Mouse (Mus musculus) adrenal gland, adult (tissue): ENCODE results near the gene Lcn5.
A peak's percentile ranks its signal among the peaks of the same experiment; 100 is the strongest.
"Not testable (repeated sequence)": the region's sequence is repeated elsewhere in the genome, so short reads cannot be mapped to it uniquely, and the experiment has no call there.

Source experiments
- DNase-seq, 2 experiments: peaks; one replicate each; pipeline ENCODE4 v3.0.0; 2022 to 2023; ENCODE audit warnings: low spot score in 1 of 2; ENCODE audit not compliant: inconsistent age in 2 of 2

The Lcn5 gene

GRCm38 (mm10) chr2:25676486-25676885 lies 18.7 kb downstream of the Lcn5 start, which contains the start of gene Lcn6:
Gene Lcn6 (plus strand): TSS chr2:25676786.
- DNase-seq, result no peak

GRCm38 (mm10) chr2:25679559-25679958 lies 21.8 kb downstream of the Lcn5 start:
- DNase-seq, result no peak

- no peak for DNase-seq
Measured at GRCm38 (mm10) chr2:25682426-25682825, 24.7 kb downstream of the Lcn5 start, which contains the start of gene Lcn10. Gene Lcn10 (plus strand): TSS chr2:25682726.

- no peak for DNase-seq
Measured at GRCm38 (mm10) chr2:25686941-25687340, 29.2 kb downstream of the Lcn5 start.

- peak; percentile 69 to 92 for DNase-seq
Measured at GRCm38 (mm10) chr2:25694605-25695004, 36.9 kb downstream of the Lcn5 start.

- DNase-seq, result peak; percentile 53 to 85
Measured at GRCm38 (mm10) chr2:25696951-25697350, 39.2 kb downstream of the Lcn5 start.

- peak in 1 of 2 experiments; percentile 19 for DNase-seq
Measured at GRCm38 (mm10) chr2:25698696-25699095, 40.9 kb downstream of the Lcn5 start.

- not testable (repeated sequence) for DNase-seq
Measured at GRCm38 (mm10) chr2:25699743-25700142, 42.0 kb downstream of the Lcn5 start, which contains the start of gene Obp2a. Gene Obp2a (plus strand): TSS chr2:25700043.

- DNase-seq, result no peak
Measured at GRCm38 (mm10) chr2:25701001-25701400, 43.2 kb downstream of the Lcn5 start.

- peak in 1 of 2 experiments; percentile 69 for DNase-seq
Measured at GRCm38 (mm10) chr2:25703706-25704105, 46.0 kb downstream of the Lcn5 start.

GRCm38 (mm10) chr2:25706643-25707481 lies 49.1 kb downstream of the Lcn5 start, which contains the start of gene Bmyc:
Gene Bmyc (plus strand): TSS chr2:25706739.
- DNase-seq, result peak; percentile 85 to 95

GRCm38 (mm10) chr2:25708121-25708520 lies 50.4 kb downstream of the Lcn5 start:
- peak in 1 of 2 experiments; percentile 69 for DNase-seq

GRCm38 (mm10) chr2:25709056-25709455 lies 51.3 kb downstream of the Lcn5 start:
- DNase-seq, result not testable (repeated sequence)

GRCm38 (mm10) chr2:25709791-25710190 lies 52.0 kb downstream of the Lcn5 start:
- not testable (repeated sequence) for DNase-seq
